Mouse (Mus musculus) lung, postnatal 36 days (tissue): ENCODE measurements at regions not wholly inside any gene's neighbourhood (a gene's known extent, or its start where the extent isn't known, plus 50 kb on each side); places are given as distances from the start of the nearest gene placed in this dataset.

Experiments used
- DNase-seq: peaks from one replicate; pipeline ENCODE4 v3.0.0; 2022; ENCODE audit warnings: mixed read lengths

GRCm38 (mm10) chr4:91180241-91181096 lies 220.1 kb downstream of the Elavl2 start:
- DNase-seq: no peak

GRCm38 (mm10) chr4:91164280-91165121 lies 236.1 kb downstream of the Elavl2 start:
- no peak for DNase-seq

GRCm38 (mm10) chr4:91157047-91157446 lies 243.5 kb downstream of the Elavl2 start:
- DNase-seq: peak; percentile 7

- DNase-seq: no peak
These were observed 255.9 kb downstream of the Elavl2 start for GRCm38 (mm10) chr4:91144666-91145065.

- DNase-seq: no peak
These were observed 256.7 kb downstream of the Elavl2 start for GRCm38 (mm10) chr4:91143906-91144305.

GRCm38 (mm10) chr4:91135327-91135726 lies 265.3 kb downstream of the Elavl2 start:
- peak; percentile 13 for DNase-seq

- DNase-seq: no peak
These were observed 268.3 kb downstream of the Elavl2 start for GRCm38 (mm10) chr4:91132266-91132665.

GRCm38 (mm10) chr4:91120277-91120676 lies 280.3 kb downstream of the Elavl2 start:
- no peak for DNase-seq

- DNase-seq: no peak
These were observed 283.6 kb downstream of the Elavl2 start for GRCm38 (mm10) chr4:91116807-91117609.

- DNase-seq: no peak
These were observed 288.6 kb downstream of the Elavl2 start for GRCm38 (mm10) chr4:91111684-91112681.

GRCm38 (mm10) chr4:91096086-91096485 lies 304.5 kb downstream of the Elavl2 start:
- DNase-seq: no peak

- no peak for DNase-seq
These were observed 306.2 kb downstream of the Elavl2 start for GRCm38 (mm10) chr4:91094382-91094781.

- no peak for DNase-seq
These were observed 306.7 kb downstream of the Elavl2 start for GRCm38 (mm10) chr4:91093885-91094284.

GRCm38 (mm10) chr4:91092323-91092722 lies 308.3 kb downstream of the Elavl2 start:
- DNase-seq: no peak

GRCm38 (mm10) chr4:91091910-91092309 lies 308.7 kb downstream of the Elavl2 start:
- no peak for DNase-seq

- DNase-seq: no peak
These were observed 316.6 kb downstream of the Elavl2 start for GRCm38 (mm10) chr4:91083950-91084349.

- no peak for DNase-seq
These were observed 319.1 kb downstream of the Elavl2 start for GRCm38 (mm10) chr4:91081447-91081846.

- DNase-seq: no peak
These were observed 319.8 kb downstream of the Elavl2 start for GRCm38 (mm10) chr4:91080620-91081441.

- no peak for DNase-seq
These were observed 329.3 kb downstream of the Elavl2 start for GRCm38 (mm10) chr4:91071263-91071662.

GRCm38 (mm10) chr4:91060933-91061332 lies 339.7 kb downstream of the Elavl2 start:
- peak; percentile 57 for DNase-seq

- no peak for DNase-seq
These were observed 348.7 kb downstream of the Elavl2 start for GRCm38 (mm10) chr4:91051913-91052312.
